Mouse (Mus musculus): ENCODE measurements around the gene Prss56. TPM values are rescaled to one million over a fixed set of nuclear protein-coding genes. Genes with fewer than 3 reads are reported as not detected.

Prss56 gene
- total and polyA plus RNA-seq, 3 experiments = not detected

DNA sequence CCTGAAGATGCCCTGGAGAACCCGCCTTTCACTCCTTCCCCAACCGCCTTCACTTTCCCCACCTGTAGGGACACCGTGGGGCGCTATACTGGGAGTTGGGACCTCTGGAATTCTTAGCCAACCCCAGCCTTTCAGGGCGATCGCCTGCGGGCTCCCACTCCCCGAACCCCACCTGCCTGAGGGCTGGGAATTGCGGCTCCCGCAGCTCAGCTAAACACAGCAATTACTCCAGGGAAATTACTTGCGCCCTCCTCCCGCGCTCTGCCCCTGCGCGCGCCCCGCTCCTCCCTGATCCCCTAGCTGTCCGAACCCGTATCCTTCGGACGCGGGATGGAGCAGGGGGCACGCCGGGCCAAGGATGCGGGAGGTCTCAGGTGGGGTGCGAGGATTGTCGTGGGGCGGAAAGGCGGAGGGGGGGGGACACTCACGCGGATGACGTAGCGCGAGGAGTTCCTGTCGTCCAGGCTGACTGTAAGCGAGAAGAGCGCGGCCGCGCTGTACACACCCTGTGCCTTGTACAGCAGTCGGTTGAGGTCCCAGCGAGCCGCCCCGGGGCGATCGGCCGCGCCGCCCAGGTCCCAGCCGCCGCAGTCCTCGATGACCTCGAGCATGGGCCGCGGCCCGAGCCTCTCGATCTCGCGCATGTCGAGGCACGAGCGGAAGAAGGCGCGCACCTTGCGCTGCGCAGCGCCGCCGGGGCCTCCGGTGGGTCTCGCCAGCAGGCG, 29.2 kb upstream of the Prss56 start:
- TF ChIP-seq TAL1 (conservative IDR thresholded peaks at IDR 0.05; ENCODE audit: low read depth, low read length) = no peak
- no peak for TF ChIP-seq GATA1 (IDR thresholded peaks at IDR 0.05; ENCODE audit: borderline replicate concordance, low read length)
- no peak for TF ChIP-seq GATA2 (IDR thresholded peaks at IDR 0.05; ENCODE audit: borderline replicate concordance, low read depth, low read length)
- TF ChIP-seq POLR2AphosphoS5 (IDR thresholded peaks at IDR 0.05; ENCODE audit: insufficient replicate concordance, low read depth, low read length) = no peak
- no peak for TF ChIP-seq CTCF (IDR thresholded peaks at IDR 0.05; ENCODE audit: low read depth, low read length)
- no peak overlapping the region; the same call in 1 of the 2 replicates for H3K4me3 ChIP-seq (ENCODE audit: low read depth, low read length)
- H3K36me3 ChIP-seq (replicated peaks) = no peaks in the 10 kb centered on the region
- H3K9me3 ChIP-seq (replicated peaks) = peaks cover 13% of the 10 kb centered on the region
- DNase-seq (ENCODE audit: low spot score) (no peak), ATAC-seq (ENCODE audit: extremely low read depth, insufficient number of reproducible peaks, low FRiP score, poor library complexity, severe bottlenecking) (no peak)
- no peaks in the 10 kb centered on the region for H3K4me1 ChIP-seq (ENCODE audit: insufficient read depth, low read depth, low read length)
- H3K27me3 ChIP-seq (ENCODE audit: insufficient read depth, low read length) = peaks cover 10% of the 10 kb centered on the region

DNA sequence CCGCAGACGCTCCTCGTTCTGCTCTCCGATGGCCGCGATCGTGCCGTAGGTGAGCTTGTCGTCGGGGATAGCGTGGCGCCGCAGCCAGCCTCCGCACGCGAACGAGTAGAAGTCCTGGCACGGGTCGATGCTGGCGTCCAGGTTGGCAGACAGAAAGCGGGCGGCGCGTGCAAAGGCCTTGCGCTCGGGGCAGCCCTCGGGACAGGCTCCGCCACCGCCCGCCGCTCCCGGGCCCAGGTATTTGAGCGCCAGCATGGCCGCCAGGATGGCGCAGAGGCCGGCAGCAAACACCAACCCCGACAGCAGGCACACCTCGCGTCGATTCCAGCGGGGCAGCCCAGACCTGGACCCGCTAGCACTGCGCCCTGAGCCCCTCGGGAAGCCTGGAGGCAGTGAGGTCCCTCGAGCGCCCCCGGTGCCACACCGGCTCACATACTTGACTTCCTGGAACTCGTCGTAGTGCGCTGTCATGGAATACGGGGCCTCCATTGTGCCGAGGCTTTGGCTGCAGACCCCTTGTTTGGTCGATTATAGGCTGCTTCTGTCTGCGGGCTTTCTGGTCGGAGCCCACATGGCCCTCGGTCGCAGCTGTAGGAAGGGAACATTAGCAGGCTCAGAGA, 28.5 kb upstream of the Prss56 start:
- Histone ChIP-seq H3K36me3 (replicated peaks) (no peaks in the 10 kb centered on the region), H3K4me3 (ENCODE audit: low read depth, low read length) (no peak overlapping the region; the same call in 1 of the 2 replicates), H3K9me3 (replicated peaks) (peaks cover 13% of the 10 kb centered on the region), H3K4me1 (ENCODE audit: insufficient read depth, low read depth, low read length) (no peaks in the 10 kb centered on the region), H3K27me3 (ENCODE audit: insufficient read depth, low read length) (peaks cover 7% of the 10 kb centered on the region)
- TF ChIP-seq CTCF (IDR thresholded peaks at IDR 0.05; ENCODE audit: low read depth, low read length) (no peak), GATA2 (IDR thresholded peaks at IDR 0.05; ENCODE audit: borderline replicate concordance, low read depth, low read length) (no peak), TAL1 (conservative IDR thresholded peaks at IDR 0.05; ENCODE audit: low read depth, low read length) (no peak), POLR2AphosphoS5 (IDR thresholded peaks at IDR 0.05; ENCODE audit: insufficient replicate concordance, low read depth, low read length) (no peak), GATA1 (IDR thresholded peaks at IDR 0.05; ENCODE audit: borderline replicate concordance, low read length) (no peak)
- DNase-seq (ENCODE audit: low spot score) (no peak), ATAC-seq (ENCODE audit: extremely low read depth, insufficient number of reproducible peaks, low FRiP score, poor library complexity, severe bottlenecking) (no peak)

DNA sequence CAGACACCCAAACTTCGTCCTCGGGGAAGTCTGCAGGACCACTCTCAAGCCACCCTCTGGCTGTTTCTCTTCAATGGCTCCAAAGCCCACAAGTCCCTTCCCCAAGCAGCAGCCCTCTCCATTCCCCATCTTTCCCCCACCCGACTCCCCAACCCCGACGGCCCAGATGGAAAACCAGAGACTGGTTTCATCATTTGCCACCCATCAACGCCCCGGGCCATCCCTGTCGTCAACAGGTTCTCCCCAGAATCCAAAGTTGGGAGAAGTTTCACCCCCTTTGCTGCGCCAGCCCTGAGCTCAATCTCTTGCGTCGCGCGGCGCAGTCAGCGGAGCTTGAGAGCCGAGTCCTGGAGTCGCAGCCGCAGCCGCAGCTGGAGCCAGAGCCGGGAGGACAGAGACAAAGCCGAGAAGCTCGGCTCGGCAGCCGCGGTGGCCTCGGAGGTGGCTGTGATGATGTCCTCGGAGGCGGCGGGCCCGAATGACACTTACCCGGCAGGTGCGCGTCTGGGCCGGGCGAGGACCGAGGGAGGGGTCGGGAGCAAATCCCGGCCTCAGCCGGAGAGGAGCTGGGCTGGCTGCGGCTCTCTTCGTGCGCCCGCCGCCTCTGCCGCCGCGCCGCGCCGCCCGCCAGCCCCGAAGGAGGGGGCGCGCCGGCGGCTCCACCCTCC, 27.4 kb upstream of the Prss56 start:
- Histone ChIP-seq H3K27me3 (ENCODE audit: insufficient read depth, low read length) (peaks cover 7% of the 10 kb centered on the region), H3K36me3 (replicated peaks) (no peaks in the 10 kb centered on the region), H3K9me3 (replicated peaks) (peaks cover 13% of the 10 kb centered on the region), H3K4me1 (ENCODE audit: insufficient read depth, low read depth, low read length) (no peaks in the 10 kb centered on the region), H3K4me3 (ENCODE audit: low read depth, low read length) (no peak overlapping the region)
- no peak for TF ChIP-seq GATA1 (IDR thresholded peaks at IDR 0.05; ENCODE audit: borderline replicate concordance, low read length)
- TF ChIP-seq POLR2AphosphoS5 (IDR thresholded peaks at IDR 0.05; ENCODE audit: insufficient replicate concordance, low read depth, low read length) = no peak
- TF ChIP-seq GATA2 (IDR thresholded peaks at IDR 0.05; ENCODE audit: borderline replicate concordance, low read depth, low read length) = no peak
- ATAC-seq (ENCODE audit: extremely low read depth, insufficient number of reproducible peaks, low FRiP score, poor library complexity, severe bottlenecking) (no peak), DNase-seq (ENCODE audit: low spot score) (no peak)

DNA sequence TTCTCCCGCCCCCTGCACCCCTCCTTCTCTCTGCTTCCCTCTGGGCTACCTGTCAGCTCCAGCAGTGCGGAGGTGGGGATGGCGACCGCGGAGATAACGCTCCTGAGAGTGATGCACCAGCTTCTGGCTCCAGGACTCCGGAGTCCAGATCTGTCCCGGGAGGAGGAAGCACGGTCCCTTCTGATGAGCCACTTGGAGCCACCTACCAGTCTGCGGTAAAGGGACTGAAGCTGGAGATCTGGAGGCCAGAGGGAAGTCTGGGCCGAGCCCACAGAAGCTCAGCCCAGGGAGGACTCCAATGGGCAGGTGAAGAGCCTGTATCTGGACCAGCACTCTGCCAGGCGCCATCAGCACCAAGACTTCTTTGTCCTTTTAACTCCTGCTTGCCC, 26.9 kb upstream of the Prss56 start, which contains the start of gene Ecel1:
Gene Ecel1 (minus strand): TSS at position 323 of the 389 bp plus-strand sequence.
- Histone ChIP-seq H3K36me3 (replicated peaks) (no peaks in the 10 kb centered on the region), H3K4me1 (ENCODE audit: insufficient read depth, low read depth, low read length) (no peaks in the 10 kb centered on the region), H3K4me3 (ENCODE audit: low read depth, low read length) (no peak within 1 kb of the TSS), H3K27me3 (ENCODE audit: insufficient read depth, low read length) (peaks cover 7% of the 10 kb centered on the region), H3K9me3 (replicated peaks) (peaks cover 13% of the 10 kb centered on the region)
- ATAC-seq (ENCODE audit: extremely low read depth, insufficient number of reproducible peaks, low FRiP score, poor library complexity, severe bottlenecking) (no peak), DNase-seq (ENCODE audit: low spot score) (no peak)
- TF ChIP-seq GATA2 (IDR thresholded peaks at IDR 0.05; ENCODE audit: borderline replicate concordance, low read depth, low read length) (no peak), GATA1 (IDR thresholded peaks at IDR 0.05; ENCODE audit: borderline replicate concordance, low read length) (no peak), CTCF (IDR thresholded peaks at IDR 0.05; ENCODE audit: low read depth, low read length) (no peak)

DNA sequence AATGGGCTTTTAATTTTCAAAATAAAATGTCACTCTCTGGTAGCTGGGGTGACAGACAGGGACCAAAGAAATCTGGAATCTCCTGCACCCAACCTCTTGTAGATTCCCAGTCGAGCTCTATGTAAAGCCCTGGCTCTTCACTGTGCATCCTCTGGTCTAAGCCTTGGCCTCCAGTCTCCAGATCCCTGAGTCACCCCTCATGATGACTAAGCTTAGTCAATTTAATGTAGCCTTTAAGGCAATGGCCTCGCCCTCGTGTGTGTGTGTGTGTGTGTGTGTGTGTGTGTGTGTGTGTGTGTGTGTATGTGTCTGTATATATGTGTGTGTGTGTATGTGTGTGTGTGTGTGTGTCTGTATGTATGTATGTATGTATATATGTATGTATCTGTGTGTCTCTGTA, 23.7 kb upstream of the Prss56 start:
- TF ChIP-seq POLR2AphosphoS5 (IDR thresholded peaks at IDR 0.05; ENCODE audit: insufficient replicate concordance, low read depth, low read length) (no peak), GATA2 (IDR thresholded peaks at IDR 0.05; ENCODE audit: borderline replicate concordance, low read depth, low read length) (no peak), GATA1 (IDR thresholded peaks at IDR 0.05; ENCODE audit: borderline replicate concordance, low read length) (no peak), CTCF (IDR thresholded peaks at IDR 0.05; ENCODE audit: low read depth, low read length) (no peak), TAL1 (conservative IDR thresholded peaks at IDR 0.05; ENCODE audit: low read depth, low read length) (no peak)
- DNase-seq (ENCODE audit: low spot score) (no peak), ATAC-seq (ENCODE audit: extremely low read depth, insufficient number of reproducible peaks, low FRiP score, poor library complexity, severe bottlenecking) (no peak)
- Histone ChIP-seq H3K4me1 (ENCODE audit: insufficient read depth, low read depth, low read length) (no peaks in the 10 kb centered on the region), H3K9me3 (replicated peaks) (peaks cover 5% of the 10 kb centered on the region), H3K4me3 (ENCODE audit: low read depth, low read length) (no peak overlapping the region), H3K36me3 (replicated peaks) (no peaks in the 10 kb centered on the region), H3K27me3 (ENCODE audit: insufficient read depth, low read length) (peaks cover 11% of the 10 kb centered on the region)

DNA sequence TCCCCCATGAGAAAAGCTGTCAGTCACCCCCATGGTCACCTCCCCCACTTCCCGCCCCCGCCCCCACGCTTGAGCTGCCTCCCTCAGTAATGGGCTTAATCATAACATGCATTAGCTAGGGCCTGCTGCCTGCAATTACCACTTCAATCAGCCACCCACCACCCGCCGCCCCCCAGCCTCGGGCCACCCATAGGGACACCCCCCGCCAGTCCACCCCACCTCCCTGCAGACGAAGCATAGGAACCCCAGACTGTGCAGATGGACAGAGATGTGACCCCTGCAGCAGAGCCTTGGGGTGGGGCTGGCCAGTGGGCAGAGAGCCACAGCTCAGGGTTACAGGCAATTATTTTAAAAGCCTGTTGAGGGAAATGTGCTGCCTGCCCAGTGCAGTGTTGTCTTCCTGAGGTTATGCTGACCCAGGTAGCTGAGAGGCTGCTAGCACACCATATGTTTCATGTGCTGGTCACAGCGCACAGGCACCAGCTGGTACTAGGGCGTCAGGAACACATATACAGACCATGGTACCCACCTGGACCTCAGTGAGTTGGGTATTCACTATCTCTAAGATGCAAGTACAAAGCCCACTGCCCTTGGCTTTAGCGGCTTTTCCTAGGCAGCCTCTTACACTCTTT, 18.8 kb upstream of the Prss56 start:
- Histone ChIP-seq H3K4me3 (ENCODE audit: low read depth, low read length) (no peak overlapping the region), H3K27me3 (ENCODE audit: insufficient read depth, low read length) (peaks cover 14% of the 10 kb centered on the region), H3K36me3 (replicated peaks) (no peaks in the 10 kb centered on the region), H3K4me1 (ENCODE audit: insufficient read depth, low read depth, low read length) (no peaks in the 10 kb centered on the region), H3K9me3 (replicated peaks) (no peaks in the 10 kb centered on the region)
- no peak for TF ChIP-seq TAL1 (conservative IDR thresholded peaks at IDR 0.05; ENCODE audit: low read depth, low read length)
- no peak for TF ChIP-seq CTCF (IDR thresholded peaks at IDR 0.05; ENCODE audit: low read depth, low read length)
- no peak for TF ChIP-seq POLR2AphosphoS5 (IDR thresholded peaks at IDR 0.05; ENCODE audit: insufficient replicate concordance, low read depth, low read length)
- no peak for TF ChIP-seq GATA2 (IDR thresholded peaks at IDR 0.05; ENCODE audit: borderline replicate concordance, low read depth, low read length)
- DNase-seq (ENCODE audit: low spot score) (no peak), ATAC-seq (ENCODE audit: extremely low read depth, insufficient number of reproducible peaks, low FRiP score, poor library complexity, severe bottlenecking) (no peak)

Data from G1E (cell line).